Mouse (Mus musculus): Measurements from ENCODE around the gene Ankrd55. TPM values are rescaled to one million over a fixed set of nuclear protein-coding genes. Genes with fewer than 3 reads are reported as not detected.

Ankrd55 gene
- polyA plus RNA-seq, 1 experiment from 2014 or later: 0.34 TPM

GRCm38 (mm10) chr13:112354109-112354867 lies 66.0 kb downstream of the Ankrd55 start:
- no peak overlapping the region for H3K4me3 ChIP-seq (ENCODE audit: low read length)
- 0 out of 2 replicates have a peak, but pooled peaks cover 3% of the 10 kb centered on the region for H3K9me3 ChIP-seq (ENCODE audit: control insufficient read depth, low read length)
- no peak overlapping the region for H3K9ac ChIP-seq (ENCODE audit: low read depth, low read length)
- no peak overlapping the region for H3K4me2 ChIP-seq (replicated peaks; ENCODE audit: low read depth, low read length)
- no peaks in the 10 kb centered on the region for H3K36me3 ChIP-seq (ENCODE audit: control insufficient read depth, insufficient read depth, low read length)
- no peak overlapping the region for H3K27ac ChIP-seq (ENCODE audit: low read depth, low read length)
- no peak for ATAC-seq (ENCODE audit: low FRiP score, low TSS enrichment)
- 49% methylated on average over 6 of the region's 6 CpGs for WGBS
- H3K4me1 ChIP-seq (ENCODE audit: control insufficient read depth, insufficient read depth, low read length): no peaks in the 10 kb centered on the region
- H3K27me3 ChIP-seq (ENCODE audit: control insufficient read depth, insufficient read depth, low read length): no peaks in the 10 kb centered on the region

GRCm38 (mm10) chr13:112354958-112355357 lies 66.7 kb downstream of the Ankrd55 start:
- WGBS: 83% methylated on average over 10 of the region's 10 CpGs
- Histone ChIP-seq H3K36me3 (ENCODE audit: control insufficient read depth, insufficient read depth, low read length) (no peaks in the 10 kb centered on the region), H3K4me1 (ENCODE audit: control insufficient read depth, insufficient read depth, low read length) (no peaks in the 10 kb centered on the region), H3K9ac (ENCODE audit: low read depth, low read length) (no peak overlapping the region), H3K4me3 (ENCODE audit: low read length) (no peak overlapping the region), H3K9me3 (ENCODE audit: control insufficient read depth, low read length) (0 out of 2 replicates have a peak, but pooled peaks cover 3% of the 10 kb centered on the region), H3K27ac (ENCODE audit: low read depth, low read length) (no peak overlapping the region), H3K4me2 (replicated peaks; ENCODE audit: low read depth, low read length) (no peak overlapping the region), H3K27me3 (ENCODE audit: control insufficient read depth, insufficient read depth, low read length) (no peaks in the 10 kb centered on the region)
- no peak for ATAC-seq (ENCODE audit: low FRiP score, low TSS enrichment)

- no peak overlapping the region for H3K4me2 ChIP-seq (replicated peaks; ENCODE audit: low read depth, low read length)
- 93% methylated on average over 20 of the region's 20 CpGs for WGBS
- no peaks in the 10 kb centered on the region for H3K27me3 ChIP-seq (ENCODE audit: control insufficient read depth, insufficient read depth, low read length)
- H3K27ac ChIP-seq (ENCODE audit: low read depth, low read length): no peak overlapping the region
- no peak overlapping the region for H3K4me3 ChIP-seq (ENCODE audit: low read length)
- no peaks in the 10 kb centered on the region for H3K9me3 ChIP-seq (ENCODE audit: control insufficient read depth, low read length)
- H3K4me1 ChIP-seq (ENCODE audit: control insufficient read depth, insufficient read depth, low read length): no peaks in the 10 kb centered on the region
- no peak overlapping the region for H3K9ac ChIP-seq (ENCODE audit: low read depth, low read length)
- H3K36me3 ChIP-seq (ENCODE audit: control insufficient read depth, insufficient read depth, low read length): no peaks in the 10 kb centered on the region
- no peak for ATAC-seq (ENCODE audit: low FRiP score, low TSS enrichment)
Observed at GRCm38 (mm10) chr13:112355794-112356486, 67.7 kb downstream of the Ankrd55 start.

GRCm38 (mm10) chr13:112361575-112361974 lies 73.3 kb downstream of the Ankrd55 start:
- Histone ChIP-seq H3K4me3 (ENCODE audit: low read length) (no peak overlapping the region), H3K27ac (ENCODE audit: low read depth, low read length) (no peak overlapping the region), H3K4me2 (replicated peaks; ENCODE audit: low read depth, low read length) (no peak overlapping the region), H3K4me1 (ENCODE audit: control insufficient read depth, insufficient read depth, low read length) (no peaks in the 10 kb centered on the region), H3K27me3 (ENCODE audit: control insufficient read depth, insufficient read depth, low read length) (no peaks in the 10 kb centered on the region), H3K9ac (ENCODE audit: low read depth, low read length) (no peak overlapping the region), H3K9me3 (ENCODE audit: control insufficient read depth, low read length) (no peaks in the 10 kb centered on the region), H3K36me3 (ENCODE audit: control insufficient read depth, insufficient read depth, low read length) (no peaks in the 10 kb centered on the region)
- 91% methylated on average over 4 of the region's 4 CpGs for WGBS
- ATAC-seq (ENCODE audit: low FRiP score, low TSS enrichment): no peak

- Histone ChIP-seq H3K4me1 (ENCODE audit: control insufficient read depth, insufficient read depth, low read length) (no peaks in the 10 kb centered on the region), H3K9ac (ENCODE audit: low read depth, low read length) (no peak overlapping the region), H3K4me3 (ENCODE audit: low read length) (no peak overlapping the region), H3K27ac (ENCODE audit: low read depth, low read length) (no peak overlapping the region), H3K4me2 (replicated peaks; ENCODE audit: low read depth, low read length) (no peak overlapping the region), H3K27me3 (ENCODE audit: control insufficient read depth, insufficient read depth, low read length) (no peaks in the 10 kb centered on the region), H3K36me3 (ENCODE audit: control insufficient read depth, insufficient read depth, low read length) (no peaks in the 10 kb centered on the region), H3K9me3 (ENCODE audit: control insufficient read depth, low read length) (no peaks in the 10 kb centered on the region)
- ATAC-seq (ENCODE audit: low FRiP score, low TSS enrichment): peak; percentile 62
- WGBS: 61% methylated on average over 10 of the region's 10 CpGs
Observed at GRCm38 (mm10) chr13:112363218-112363617, 75.0 kb downstream of the Ankrd55 start.

GRCm38 (mm10) chr13:112363746-112364145 lies 75.5 kb downstream of the Ankrd55 start:
- no peak overlapping the region for H3K27ac ChIP-seq (ENCODE audit: low read depth, low read length)
- no peaks in the 10 kb centered on the region for H3K27me3 ChIP-seq (ENCODE audit: control insufficient read depth, insufficient read depth, low read length)
- ATAC-seq (ENCODE audit: low FRiP score, low TSS enrichment): no peak
- no peak overlapping the region for H3K9ac ChIP-seq (ENCODE audit: low read depth, low read length)
- H3K9me3 ChIP-seq (ENCODE audit: control insufficient read depth, low read length): no peaks in the 10 kb centered on the region
- no peak overlapping the region for H3K4me3 ChIP-seq (ENCODE audit: low read length)
- H3K4me2 ChIP-seq (replicated peaks; ENCODE audit: low read depth, low read length): no peak overlapping the region
- H3K36me3 ChIP-seq (ENCODE audit: control insufficient read depth, insufficient read depth, low read length): no peaks in the 10 kb centered on the region
- WGBS: 77% methylated on average over 3 of the region's 3 CpGs
- no peaks in the 10 kb centered on the region for H3K4me1 ChIP-seq (ENCODE audit: control insufficient read depth, insufficient read depth, low read length)

- H3K9me3 ChIP-seq (ENCODE audit: control insufficient read depth, low read length): no peaks in the 10 kb centered on the region
- H3K4me3 ChIP-seq (ENCODE audit: low read length): no peak overlapping the region
Observed at GRCm38 (mm10) chr13:112364698-112365097, 76.4 kb downstream of the Ankrd55 start.

GRCm38 (mm10) chr13:112365303-112365702 lies 77.1 kb downstream of the Ankrd55 start:
- Histone ChIP-seq H3K27me3 (ENCODE audit: control insufficient read depth, insufficient read depth, low read length) (no peaks in the 10 kb centered on the region), H3K27ac (ENCODE audit: low read depth, low read length) (no peak overlapping the region), H3K4me3 (ENCODE audit: low read length) (no peak overlapping the region), H3K9me3 (ENCODE audit: control insufficient read depth, low read length) (no peaks in the 10 kb centered on the region), H3K4me2 (replicated peaks; ENCODE audit: low read depth, low read length) (no peak overlapping the region), H3K36me3 (ENCODE audit: control insufficient read depth, insufficient read depth, low read length) (no peaks in the 10 kb centered on the region), H3K9ac (ENCODE audit: low read depth, low read length) (no peak overlapping the region), H3K4me1 (ENCODE audit: control insufficient read depth, insufficient read depth, low read length) (no peaks in the 10 kb centered on the region)
- no peak for ATAC-seq (ENCODE audit: low FRiP score, low TSS enrichment)
- 73% methylated on average over 5 of the region's 5 CpGs for WGBS

More at GRCm38 (mm10) chr13:112364698-112365097, 76.4 kb downstream of the Ankrd55 start:
- 86% methylated on average over 5 of the region's 5 CpGs for whole genome bisulfite sequencing
- Histone ChIP-seq H3K4me1 (ENCODE audit: control insufficient read depth, insufficient read depth, low read length) (no peaks in the 10 kb centered on the region), H3K4me2 (replicated peaks; ENCODE audit: low read depth, low read length) (no peak overlapping the region), H3K36me3 (ENCODE audit: control insufficient read depth, insufficient read depth, low read length) (no peaks in the 10 kb centered on the region), H3K27me3 (ENCODE audit: control insufficient read depth, insufficient read depth, low read length) (no peaks in the 10 kb centered on the region), H3K27ac (ENCODE audit: low read depth, low read length) (no peak overlapping the region), H3K9ac (ENCODE audit: low read depth, low read length) (no peak overlapping the region)
- ATAC-seq (ENCODE audit: low FRiP score, low TSS enrichment): no peak

GRCm38 (mm10) chr13:112365762-112366161 lies 77.5 kb downstream of the Ankrd55 start:
- Histone ChIP-seq H3K4me1 (ENCODE audit: control insufficient read depth, insufficient read depth, low read length) (no peaks in the 10 kb centered on the region), H3K9me3 (ENCODE audit: control insufficient read depth, low read length) (no peaks in the 10 kb centered on the region), H3K4me2 (replicated peaks; ENCODE audit: low read depth, low read length) (no peak overlapping the region), H3K9ac (ENCODE audit: low read depth, low read length) (no peak overlapping the region), H3K4me3 (ENCODE audit: low read length) (no peak overlapping the region), H3K36me3 (ENCODE audit: control insufficient read depth, insufficient read depth, low read length) (no peaks in the 10 kb centered on the region), H3K27me3 (ENCODE audit: control insufficient read depth, insufficient read depth, low read length) (no peaks in the 10 kb centered on the region), H3K27ac (ENCODE audit: low read depth, low read length) (no peak overlapping the region)
- no peak for ATAC-seq (ENCODE audit: low FRiP score, low TSS enrichment)
- WGBS: 71% methylated on average over 4 of the region's 4 CpGs
